Mouse (Mus musculus) olfactory bulb, adult 2 months (tissue): ENCODE measurements around the gene Stk35.
A peak's percentile ranks its signal among the peaks of the same experiment; 100 is the strongest.

Experiments used
- CTCF ChIP-seq: fragments of 200-500 bp; IDR thresholded peaks from 2 replicates; pipeline ENCODE4 v1.5.1; 2012; ENCODE audit warnings: low read depth, mild to moderate bottlenecking, low read length, moderate library complexity; ENCODE audit not compliant: insufficient read depth
- POLR2A ChIP-seq: fragments of 200-500 bp; IDR thresholded peaks from 2 replicates; pipeline ENCODE4 v1.6.1; 2012; ENCODE audit warnings: mild to moderate bottlenecking, low read depth, low read length, moderate library complexity; ENCODE audit not compliant: insufficient read depth

- TF ChIP-seq CTCF: peak; percentile 44; the same call in 1 of the 2 replicates
- no peak for TF ChIP-seq POLR2A
Measured at GRCm38 (mm10) chr2:129879817-129880216, 79.5 kb downstream of the Stk35 start.
